Mouse (Mus musculus): Measurements from ENCODE around the gene Klra17. TPM values are rescaled to one million over a fixed set of nuclear protein-coding genes. Genes with fewer than 3 reads are reported as not detected.
"Not testable (repeated sequence)": the region's sequence is repeated elsewhere in the genome, so short reads cannot be mapped to it uniquely, and the experiment has no call there.

The Klra17 gene
- not detected for total RNA-seq (2022)

- no peak for DNase-seq (ENCODE audit: low spot score)
Observed at GRCm38 (mm10) chr6:129876549-129876948, at the start of gene Klra17. TSS of gene Klra17 (minus strand) at chr6:129876672.

- DNase-seq (ENCODE audit: low spot score), result not testable (repeated sequence)
Observed at GRCm38 (mm10) chr6:129917476-129917946, 41.0 kb upstream of the Klra17 start, which contains the start of gene Klra5. TSS of gene Klra5 (minus strand) at chr6:129917650.

GRCm38 (mm10) chr6:129916996-129917395 is 40.5 kb upstream of the Klra17 start:
- no peak for DNase-seq (ENCODE audit: low spot score)

DNA sequence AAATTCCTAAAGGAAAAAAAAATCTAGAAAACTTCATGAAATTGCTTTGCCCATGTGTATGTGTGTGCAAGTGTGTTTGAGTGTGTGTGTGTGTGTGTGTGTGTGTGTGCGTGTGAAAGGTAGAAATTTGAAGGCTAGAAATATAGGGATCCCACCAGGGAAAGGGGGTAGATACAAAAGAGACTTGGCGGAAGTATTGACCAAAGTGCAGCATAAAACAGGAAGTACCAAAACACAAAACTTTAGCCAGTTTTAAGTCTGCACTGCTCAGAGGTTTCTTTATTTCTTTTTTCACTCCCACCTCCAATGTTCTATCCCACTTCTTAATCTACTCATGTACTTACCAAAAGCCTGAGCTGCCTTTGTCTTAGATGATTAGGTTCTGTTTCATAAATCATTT is 6.1 kb upstream of the Klra17 start:
- DNase-seq (ENCODE audit: low spot score), result no peak

DNA sequence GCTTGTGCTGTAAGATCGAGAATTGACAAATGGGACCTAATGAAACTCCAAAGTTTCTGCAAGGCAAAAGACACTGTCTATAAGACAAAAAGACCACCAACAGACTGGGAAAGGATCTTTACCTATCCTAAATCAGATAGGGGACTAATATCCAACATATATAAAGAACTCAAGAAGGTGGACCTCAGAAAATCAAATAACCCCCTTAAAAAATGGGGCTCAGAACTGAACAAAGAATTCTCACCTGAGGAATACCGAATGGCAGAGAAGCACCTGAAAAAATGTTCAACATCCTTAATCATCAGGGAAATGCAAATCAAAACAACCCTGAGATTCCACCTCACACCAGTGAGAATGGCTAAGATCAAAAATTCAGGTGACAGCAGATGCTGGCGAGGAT is 14.1 kb downstream of the Klra17 start, which contains the start of gene Gm17631:
TSS of gene Gm17631 (plus strand) at position 301 of the 400 bp plus-strand sequence.
- not testable (repeated sequence) for DNase-seq (ENCODE audit: low spot score)

GRCm38 (mm10) chr6:129825559-129825958 is 50.9 kb downstream of the Klra17 start:
- DNase-seq (ENCODE audit: low spot score), result no peak

DNA sequence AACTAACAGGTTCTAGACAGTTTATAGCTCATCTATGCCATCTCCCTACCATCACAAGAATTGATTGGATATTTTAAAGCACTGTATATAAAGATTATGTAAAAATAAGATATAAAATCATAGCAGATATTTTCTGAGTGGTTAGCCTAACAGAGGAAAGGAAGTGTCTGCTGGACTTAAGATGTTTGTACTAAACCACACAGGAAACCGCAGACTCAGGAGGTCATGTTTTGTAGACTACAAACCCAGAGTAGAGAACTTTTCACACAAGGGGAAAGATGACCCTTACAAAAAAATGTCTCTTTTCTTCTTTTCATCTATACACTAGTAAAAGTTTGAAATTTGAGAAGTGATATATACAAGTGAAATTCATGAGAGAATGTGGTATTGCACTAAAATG is 52.5 kb downstream of the Klra17 start:
- DNase-seq (ENCODE audit: low spot score), result no peak

DNA sequence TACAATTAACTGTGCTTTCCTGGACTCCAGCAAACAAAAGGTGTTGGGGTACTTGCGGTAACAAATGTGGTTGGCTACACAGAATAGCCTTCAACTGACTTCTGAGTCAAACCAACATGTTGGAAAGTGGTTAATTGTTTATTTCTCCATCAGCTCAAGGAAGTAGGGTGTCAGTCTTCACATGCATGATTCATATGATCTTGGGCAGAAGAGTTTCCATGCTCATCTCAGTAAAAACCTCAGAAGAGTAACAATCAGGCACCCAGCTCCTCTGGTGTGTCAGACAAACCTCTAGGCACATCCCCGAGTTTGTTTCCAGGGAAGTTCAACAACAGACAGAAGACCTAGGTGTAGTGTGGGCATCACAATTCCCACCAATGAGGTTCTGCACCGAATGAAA is 58.7 kb downstream of the Klra17 start:
- no peak for DNase-seq (ENCODE audit: low spot score)

- DNase-seq (ENCODE audit: low spot score), result not testable (repeated sequence)
Observed at GRCm38 (mm10) chr6:129784170-129784569, 92.3 kb downstream of the Klra17 start, which contains the start of gene Gm156. TSS of gene Gm156 (minus strand) at chr6:129784270.

Other genes starting within 250 kb of the Klra17 start
- gene Klrc3, start 233.3 kb downstream of the Klra17 start, total RNA-seq (2022), result not detected
- not detected for gene Klrc2, start 216.0 kb downstream of the Klra17 start, total RNA-seq (2022)
- under 1 TPM in 1 of 4 experiments, not detected in 3; 0.22 TPM for gene Klrc1, start 197.7 kb downstream of the Klra17 start, total RNA-seq (2022)
- not detected for gene Klri1, start 159.5 kb downstream of the Klra17 start, total RNA-seq (2022)
- gene Klri2, start 136.2 kb downstream of the Klra17 start, total RNA-seq (2022), result not detected
- not detected for gene Gm156, start 92.4 kb downstream of the Klra17 start, total RNA-seq (2022)
- gene Gm17631, start 14.0 kb downstream of the Klra17 start, total RNA-seq (2022), result not detected
- not detected for gene Klra5, start 41.0 kb upstream of the Klra17 start, total RNA-seq (2022)
- gene Klra6, start 150.3 kb upstream of the Klra17 start, total RNA-seq (2022), result not detected
- not detected for gene Klra4, start 190.6 kb upstream of the Klra17 start, total RNA-seq (2022)